Mouse (Mus musculus) embryonic fibroblast, embryonic 13.5 days (primary cell): Measurements from ENCODE around the gene Tle4. TPM values are rescaled to one million over a fixed set of nuclear protein-coding genes. Genes with fewer than 3 reads are reported as not detected.

Source experiments
- H3K27ac ChIP-seq: 2 replicates; pipeline ENCODE4 v1.5.1; 2012; ENCODE audit warnings: low read length, control low read depth, inconsistent platforms; ENCODE audit not compliant: insufficient read depth
- H3K4me1 ChIP-seq: 2 replicates; pipeline ENCODE4 v1.6.1; 2011; ENCODE audit warnings: low read length; ENCODE audit not compliant: control insufficient read depth, insufficient read depth
- H3K4me3 ChIP-seq: 2 replicates; pipeline ENCODE4 v1.5.1; 2011; ENCODE audit warnings: mild to moderate bottlenecking, control low read depth, low read length; ENCODE audit not compliant: insufficient read depth
- CTCF ChIP-seq: IDR thresholded peaks from 2 replicates; pipeline ENCODE4 v1.5.1; 2011; ENCODE audit warnings: mild to moderate bottlenecking, control low read depth, low read length, moderate library complexity, borderline replicate concordance; ENCODE audit not compliant: insufficient read depth
- POLR2A ChIP-seq: IDR thresholded peaks from 2 replicates; pipeline ENCODE4 v1.6.1; 2011; ENCODE audit warnings: low read depth, mild to moderate bottlenecking, control low read depth, low read length, moderate library complexity
- polyA plus RNA-seq: library from polyadenylated mRNA; stranded (reverse); fragments of >200 nt; gene quantifications from 2 replicates; pipeline ENCODE4 v1.2.4, GENCODE M21; 2011; ENCODE audit warnings: low read depth; ENCODE audit not compliant: missing spikeins, insufficient read length

The Tle4 gene
- polyA plus RNA-seq, 1 experiment = 7.1 TPM

DNA sequence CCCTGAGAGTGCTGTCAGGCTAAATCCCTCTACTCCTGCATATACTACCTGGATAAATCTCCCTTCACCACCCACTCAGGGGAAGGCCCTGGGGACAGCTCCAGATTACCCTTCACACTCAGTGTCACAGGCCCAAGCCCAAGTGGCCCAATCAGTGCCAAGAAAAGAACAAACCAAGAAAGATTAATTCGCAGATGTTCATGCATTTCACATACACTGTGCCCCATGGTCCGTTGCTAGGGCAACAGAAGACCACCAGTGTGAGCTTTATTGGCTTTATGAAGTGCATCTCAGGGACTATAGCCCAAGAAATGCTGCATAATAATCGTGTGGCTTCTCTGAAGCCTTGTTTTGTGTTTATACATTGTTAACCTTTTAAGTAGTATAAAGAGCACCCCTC lies 92.5 kb downstream of the Tle4 start:
- Histone ChIP-seq H3K4me3 (no peak overlapping the region), H3K27ac (no peak overlapping the region)
- TF ChIP-seq POLR2A (no peak), CTCF (no peak)

DNA sequence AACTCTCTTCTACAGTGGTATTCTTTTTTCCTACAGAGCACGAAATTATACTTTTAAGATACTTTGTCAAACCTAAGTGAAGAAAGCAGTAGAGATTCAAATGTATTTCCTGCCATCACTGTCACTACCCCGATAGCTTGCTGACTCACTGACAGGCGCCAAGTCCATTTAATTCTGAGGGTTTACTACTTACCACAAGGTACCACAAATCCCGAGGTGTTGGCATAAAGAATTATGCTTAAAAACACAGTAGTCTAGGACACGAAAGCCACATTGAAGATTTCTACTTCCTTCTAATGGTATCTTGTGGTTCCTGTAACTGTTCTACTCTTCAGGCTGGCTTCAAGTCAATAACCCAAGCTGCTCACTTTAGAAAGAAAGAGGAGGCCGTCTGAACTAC lies 94.0 kb downstream of the Tle4 start:
- H3K4me3 ChIP-seq = no peak overlapping the region
- no peak overlapping the region for H3K27ac ChIP-seq
- TF ChIP-seq CTCF = no peak
- TF ChIP-seq POLR2A = no peak
- no peaks in the 10 kb centered on the region for H3K4me1 ChIP-seq

More for the DNA sequence above, 92.5 kb downstream of the Tle4 start:
- no peaks in the 10 kb centered on the region for H3K4me1 ChIP-seq

DNA sequence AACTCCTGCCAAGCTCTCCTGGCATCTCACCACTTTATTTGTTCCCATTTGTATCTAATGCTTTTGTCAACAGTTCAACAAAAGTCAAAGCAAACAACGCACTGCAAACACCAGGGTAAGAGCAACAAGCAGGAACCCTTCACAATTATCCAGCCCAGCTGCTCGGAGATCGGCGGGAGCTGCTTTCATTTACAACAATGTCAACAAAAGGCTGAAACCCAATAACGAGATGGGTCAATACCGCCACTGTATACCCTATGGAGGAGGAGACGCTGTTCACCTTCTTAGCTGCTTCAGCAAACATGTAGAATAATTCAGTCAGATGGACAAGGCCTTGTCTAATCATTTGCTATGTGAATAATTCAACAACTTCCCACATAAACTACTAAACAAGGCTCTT lies 95.6 kb downstream of the Tle4 start:
- Histone ChIP-seq H3K4me3 (no peak overlapping the region), H3K4me1 (no peaks in the 10 kb centered on the region), H3K27ac (no peak overlapping the region)
- no peak for TF ChIP-seq CTCF
- no peak for TF ChIP-seq POLR2A

DNA sequence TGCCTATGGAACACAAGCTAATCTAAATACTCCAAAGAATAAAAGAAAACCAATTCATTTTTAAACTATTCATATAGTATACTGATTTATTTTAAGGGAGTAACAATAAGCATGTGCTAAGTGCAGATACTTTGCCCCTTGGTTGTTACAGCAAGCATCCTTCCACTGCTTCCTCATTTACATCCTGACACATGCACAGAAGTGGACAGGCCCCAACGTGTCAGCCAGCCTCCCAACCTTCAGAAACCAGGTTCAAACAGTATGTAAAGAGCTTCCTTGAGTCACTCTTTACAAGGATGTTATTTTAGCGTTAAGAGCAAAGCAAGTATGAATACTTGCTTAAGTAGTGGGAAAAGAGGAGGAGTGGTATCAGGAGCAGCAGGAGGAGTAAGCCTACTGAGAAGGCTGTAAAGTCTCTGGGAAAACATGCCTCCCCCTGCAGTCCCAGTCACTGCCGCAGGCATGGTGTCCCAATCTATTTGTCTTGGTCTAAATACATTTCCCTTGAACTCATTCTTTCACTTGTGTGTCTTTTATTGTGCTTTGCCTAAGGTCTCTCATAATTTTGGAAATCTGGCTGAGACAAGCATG lies 97.9 kb downstream of the Tle4 start:
- TF ChIP-seq CTCF = no peak
- TF ChIP-seq POLR2A = no peak
- H3K4me1 ChIP-seq = no peaks in the 10 kb centered on the region
- no peak overlapping the region for H3K27ac ChIP-seq
- no peak overlapping the region for H3K4me3 ChIP-seq

DNA sequence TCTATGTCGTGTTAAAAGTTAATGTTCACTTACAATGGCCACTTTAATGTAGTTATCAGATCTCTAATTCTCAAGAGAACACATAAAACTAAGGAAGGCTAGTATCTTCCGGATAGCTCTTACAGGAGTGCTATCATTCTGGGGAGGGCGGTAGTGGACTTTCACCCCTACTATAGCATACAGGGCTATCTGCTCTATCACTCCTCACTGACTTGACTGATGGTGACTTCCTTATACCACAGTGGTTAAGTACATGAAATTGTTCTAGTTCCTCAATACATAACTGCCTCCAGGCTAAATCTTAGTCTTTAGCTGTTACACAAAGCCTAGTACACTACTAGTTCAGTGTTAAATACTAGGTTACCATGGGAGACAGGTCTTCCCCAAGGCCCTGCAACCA lies 104.8 kb downstream of the Tle4 start:
- Histone ChIP-seq H3K4me3 (no peak overlapping the region), H3K27ac (no peak overlapping the region), H3K4me1 (no peaks in the 10 kb centered on the region)
- TF ChIP-seq CTCF (no peak), POLR2A (no peak)

DNA sequence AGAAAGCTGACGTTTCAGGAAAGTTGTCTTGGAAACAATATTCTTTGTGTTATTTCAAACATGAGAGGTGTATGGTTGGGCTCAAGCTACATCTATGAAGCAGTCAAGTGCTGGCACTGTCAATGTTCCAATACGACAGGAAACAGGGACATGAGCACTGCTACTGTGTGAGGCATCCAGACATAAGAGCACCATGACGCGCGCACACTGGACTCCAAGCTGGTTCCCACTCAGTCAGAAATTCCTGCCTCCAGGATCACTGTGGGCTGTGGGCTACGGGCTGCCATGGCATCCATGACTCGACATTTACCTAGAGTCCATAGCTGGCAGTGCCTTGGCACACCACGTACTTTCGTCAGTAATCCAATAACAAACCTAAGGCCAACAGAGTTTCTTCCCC lies 110.7 kb downstream of the Tle4 start:
- Histone ChIP-seq H3K4me1 (no peaks in the 10 kb centered on the region; the same call in 1 of the 2 replicates), H3K27ac (no peak overlapping the region), H3K4me3 (no peak overlapping the region)
- no peak for TF ChIP-seq POLR2A
- TF ChIP-seq CTCF = no peak

DNA sequence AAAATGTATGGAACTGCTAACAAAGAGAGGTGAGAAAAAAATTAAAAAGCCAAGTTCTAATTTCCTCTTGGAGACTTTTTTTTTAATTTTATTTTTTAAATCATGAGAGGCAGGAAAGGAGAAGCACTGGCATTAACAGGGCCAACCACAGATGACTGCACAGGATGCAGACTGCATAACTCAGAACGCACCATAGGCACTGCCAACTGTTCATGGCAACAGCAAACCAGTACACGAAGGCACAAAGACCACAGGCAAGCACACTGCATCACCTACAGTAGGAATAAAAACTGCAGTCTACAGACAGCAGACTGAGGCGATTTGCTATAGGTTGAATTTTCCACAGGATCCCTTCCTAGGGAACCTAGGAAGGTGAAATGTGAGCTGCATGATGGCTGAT lies 112.7 kb downstream of the Tle4 start:
- Histone ChIP-seq H3K4me1 (no peaks in the 10 kb centered on the region; the same call in 1 of the 2 replicates), H3K27ac (no peak overlapping the region), H3K4me3 (no peak overlapping the region)
- no peak for TF ChIP-seq CTCF
- TF ChIP-seq POLR2A = no peak

DNA sequence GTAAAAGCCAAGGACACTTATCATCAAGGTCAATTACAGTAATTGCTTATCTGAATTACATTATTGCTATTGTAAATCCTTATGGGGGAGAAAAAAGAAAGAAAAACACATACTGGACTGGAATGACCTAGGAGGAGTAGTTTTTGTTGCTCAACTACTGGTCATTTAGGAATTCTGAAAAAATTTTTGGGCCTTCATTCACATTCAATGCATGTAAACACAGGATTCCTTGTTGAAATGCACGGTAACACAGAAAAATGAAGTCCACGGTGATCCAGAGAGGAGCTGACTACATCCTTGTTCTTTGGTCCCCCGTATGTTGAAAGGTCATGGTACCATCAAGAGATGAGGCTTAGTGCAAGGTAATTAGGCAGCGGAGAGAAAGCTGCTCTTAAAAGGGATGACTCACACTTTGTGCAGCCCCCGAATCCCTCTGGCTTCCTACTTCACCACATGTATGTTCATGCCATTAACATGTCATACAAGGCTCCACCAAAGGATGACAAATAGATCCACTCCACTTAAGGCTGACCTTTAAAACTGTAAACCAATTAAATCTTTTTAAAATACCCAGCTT lies 115.2 kb downstream of the Tle4 start:
- Histone ChIP-seq H3K4me3 (no peak overlapping the region), H3K4me1 (no peaks in the 10 kb centered on the region; the same call in 1 of the 2 replicates), H3K27ac (no peak overlapping the region)
- TF ChIP-seq POLR2A (no peak), CTCF (no peak)

DNA sequence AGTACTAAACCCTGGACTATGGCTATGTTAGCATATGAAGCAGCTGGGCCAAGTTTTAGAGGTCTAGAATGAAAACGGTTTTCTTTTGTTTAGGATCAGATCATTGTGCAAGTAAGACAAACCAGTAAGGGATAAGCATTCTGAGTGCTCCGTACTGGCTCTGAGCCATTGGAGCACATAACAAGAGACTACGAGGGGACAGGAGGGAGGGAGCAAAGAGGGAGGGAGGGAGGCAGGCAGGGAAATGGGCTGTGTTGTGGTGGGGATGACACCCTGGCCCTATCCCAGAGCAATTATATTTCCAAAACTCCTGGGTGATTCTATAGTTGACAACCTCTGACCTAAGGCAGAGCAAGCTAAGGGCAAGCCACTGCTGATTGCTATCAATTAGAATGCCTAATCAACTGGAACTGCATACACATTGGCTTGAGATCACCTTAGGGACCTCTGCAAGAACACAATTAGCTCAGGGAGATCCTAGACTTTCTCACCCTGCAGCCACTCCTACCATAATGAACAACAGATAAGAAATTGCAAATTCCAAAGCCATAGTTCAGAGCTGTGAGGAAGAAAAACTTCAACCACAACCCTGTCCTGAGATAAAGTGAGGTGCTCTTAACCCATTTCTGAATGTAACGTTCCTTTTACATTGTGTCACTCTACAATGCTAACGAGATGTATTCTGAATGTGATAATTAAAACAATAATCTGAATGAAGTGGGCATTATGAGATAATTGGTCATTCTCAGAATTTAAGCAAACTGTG lies 115.9 kb downstream of the Tle4 start:
- H3K27ac ChIP-seq = no peak overlapping the region
- H3K4me3 ChIP-seq = no peak overlapping the region
- no peaks in the 10 kb centered on the region; the same call in 1 of the 2 replicates for H3K4me1 ChIP-seq
- TF ChIP-seq POLR2A = no peak
- TF ChIP-seq CTCF = no peak

DNA sequence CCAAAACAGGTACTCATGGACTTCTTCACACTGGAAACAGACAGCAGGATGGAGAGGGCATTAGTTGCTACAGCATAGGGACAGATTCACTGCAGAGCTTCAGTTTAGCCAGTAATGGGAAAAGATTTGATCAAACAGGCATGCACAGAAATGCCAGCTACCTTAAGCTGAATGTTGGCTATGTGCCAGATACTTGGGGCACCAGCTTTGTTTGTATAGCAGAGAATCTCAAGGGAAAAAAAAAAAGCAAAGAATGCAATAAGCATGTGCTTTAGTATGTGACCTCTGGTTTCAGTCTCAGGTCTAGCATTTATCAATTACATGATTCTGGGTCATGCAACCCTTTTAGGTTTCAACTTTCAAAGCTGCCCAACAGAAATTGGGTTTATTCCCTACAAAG lies 118.1 kb downstream of the Tle4 start:
- Histone ChIP-seq H3K27ac (no peak overlapping the region), H3K4me1 (no peaks in the 10 kb centered on the region; the same call in 1 of the 2 replicates), H3K4me3 (no peak overlapping the region)
- no peak for TF ChIP-seq POLR2A
- no peak for TF ChIP-seq CTCF
